Mouse (Mus musculus) olfactory bulb, adult 2 months (tissue): ENCODE results near the gene Ngp.

Source experiments
- CTCF ChIP-seq: fragments of 200-500 bp; IDR thresholded peaks from 2 replicates; pipeline ENCODE4 v1.5.1; 2012; ENCODE audit warnings: low read depth, mild to moderate bottlenecking, low read length, moderate library complexity; ENCODE audit not compliant: insufficient read depth
- POLR2A ChIP-seq: fragments of 200-500 bp; IDR thresholded peaks from 2 replicates; pipeline ENCODE4 v1.6.1; 2012; ENCODE audit warnings: mild to moderate bottlenecking, low read depth, low read length, moderate library complexity; ENCODE audit not compliant: insufficient read depth

- TF ChIP-seq CTCF = no peak
- TF ChIP-seq POLR2A = no peak
These were observed 29.5 kb downstream of the Ngp start for GRCm38 (mm10) chr9:110448857-110449617.
